Mouse (Mus musculus) skeletal muscle tissue, adult 2 months (tissue): ENCODE measurements at regions not wholly inside any gene's neighbourhood (a gene's known extent, or its start where the extent isn't known, plus 50 kb on each side); places are given as distances from the start of the nearest gene placed in this dataset.

Source experiments
- DNase-seq: peaks from one replicate; pipeline ENCODE4 v3.0.0-alpha.2; 2012; ENCODE audit warnings: low read depth, low spot score

DNA sequence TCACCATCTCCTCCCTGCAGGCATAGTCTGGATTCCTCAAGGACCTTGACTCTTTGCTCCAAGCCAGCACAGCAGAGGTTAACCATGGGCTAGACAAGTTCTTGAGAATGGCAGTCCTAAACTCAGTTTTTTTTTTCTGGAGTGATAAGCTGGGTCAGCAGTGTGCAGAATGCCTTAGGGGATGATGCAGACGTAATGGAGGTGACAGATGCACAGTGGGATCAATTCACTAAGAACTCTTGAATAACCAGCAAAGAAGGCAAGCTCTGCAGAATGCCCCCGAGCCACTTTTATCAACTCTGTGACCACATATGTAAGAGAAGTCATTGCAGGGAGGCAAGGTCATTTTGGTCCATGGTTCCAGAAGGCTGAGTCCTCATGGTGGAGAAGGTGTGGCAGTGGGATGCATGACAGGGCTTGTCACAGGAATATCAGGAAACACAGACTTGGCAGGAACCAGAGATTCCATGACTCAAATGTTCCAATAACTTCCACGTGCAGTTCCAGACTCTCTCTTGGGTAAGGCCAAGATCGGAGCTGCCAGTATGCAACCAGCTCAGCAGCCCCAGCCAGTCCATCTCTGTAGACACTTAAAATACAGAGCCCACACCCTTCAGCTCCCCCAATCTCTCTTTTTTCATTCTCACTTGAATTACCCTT is 494.3 kb downstream of the Cdh26 start:
- peak; percentile 53 for DNase-seq

GRCm38 (mm10) chr2:178927038-178927660 is 496.8 kb downstream of the Cdh26 start:
- DNase-seq: no peak

DNA sequence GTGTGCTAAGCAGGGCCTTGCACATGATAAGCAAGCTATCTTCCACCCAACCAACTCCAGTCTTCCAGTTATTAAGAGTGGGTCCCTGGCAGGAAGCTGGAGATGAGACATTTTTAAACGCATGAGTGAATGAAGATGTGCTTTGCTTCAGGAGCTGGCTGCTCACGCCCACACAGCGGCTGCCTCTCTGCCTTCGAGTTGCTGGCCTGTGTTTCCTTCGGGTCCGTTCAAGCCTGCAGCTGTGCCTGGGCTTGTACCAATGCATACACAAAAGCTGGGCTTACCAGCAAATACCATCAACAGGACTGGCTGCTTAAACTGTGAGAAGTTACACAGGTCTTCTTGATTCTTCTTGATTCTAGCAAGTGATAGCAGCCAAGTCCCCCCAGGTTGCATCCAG is 498.7 kb downstream of the Cdh26 start:
- no peak for DNase-seq

- DNase-seq: no peak
These were observed 499.8 kb downstream of the Cdh26 start for GRCm38 (mm10) chr2:178930125-178930524.

GRCm38 (mm10) chr2:178948471-178948870 is 493.8 kb upstream of the Cdh4 start:
- no peak for DNase-seq

DNA sequence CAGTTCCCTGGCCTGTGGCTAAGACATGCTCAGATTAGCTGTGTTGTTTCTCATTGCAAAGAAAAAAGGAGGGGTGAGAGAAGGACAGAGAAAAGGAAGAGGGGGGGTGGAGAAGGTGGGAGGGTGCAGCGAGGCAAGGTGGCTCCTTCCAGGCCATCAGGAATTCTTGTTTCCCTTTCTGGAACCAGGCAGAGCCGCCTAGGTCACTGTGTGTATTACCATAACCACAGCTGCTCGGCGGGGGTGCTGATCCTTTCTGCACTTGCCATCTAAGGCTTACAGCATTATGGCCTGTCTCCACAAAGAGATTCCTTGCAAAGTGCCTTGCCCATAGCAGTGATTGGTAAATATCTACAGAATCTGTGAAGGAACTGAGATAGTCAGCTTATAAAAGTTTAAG is 493.1 kb upstream of the Cdh4 start:
- DNase-seq: no peak

DNA sequence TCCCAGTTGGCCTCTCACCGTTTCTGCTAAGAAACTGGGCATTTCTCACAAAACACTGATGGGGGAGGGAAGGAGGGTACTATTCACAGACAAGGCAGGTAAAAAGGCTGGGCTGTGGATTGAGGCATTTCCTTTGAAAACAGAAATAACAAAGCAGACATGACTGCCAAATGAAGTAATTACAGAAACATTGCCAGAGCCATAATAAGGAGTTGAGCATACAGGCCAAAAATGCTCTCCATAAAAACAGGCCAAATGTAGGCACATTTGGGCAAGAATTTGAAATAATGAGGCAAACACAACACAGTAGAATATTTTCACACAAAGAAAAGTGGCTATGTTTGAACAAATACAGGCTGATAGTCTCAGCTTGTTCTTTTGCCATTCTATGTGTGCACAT is 491.9 kb upstream of the Cdh4 start:
- no peak for DNase-seq

- DNase-seq: no peak
These were observed 487.7 kb upstream of the Cdh4 start for GRCm38 (mm10) chr2:178954420-178955067.

DNA sequence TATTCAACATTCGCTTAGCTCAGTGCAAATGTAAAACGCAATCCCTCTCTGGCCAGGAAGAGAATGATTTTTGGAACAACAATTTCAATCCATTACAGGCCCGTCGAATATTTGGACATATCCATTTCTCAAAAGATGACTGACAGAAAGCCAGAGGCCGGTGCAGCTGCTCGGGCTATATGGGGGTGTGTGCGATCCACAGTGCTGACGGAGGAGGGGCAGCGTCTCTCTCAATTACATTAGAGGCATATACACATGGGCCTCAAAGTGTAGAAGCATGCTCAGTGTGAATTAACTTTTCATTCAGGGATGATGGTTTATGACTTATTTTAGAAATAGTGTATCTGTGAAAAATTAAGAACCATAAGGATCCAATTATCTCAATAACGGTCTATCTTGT is 483.4 kb upstream of the Cdh4 start:
- DNase-seq: no peak

- DNase-seq: no peak
These were observed 482.6 kb upstream of the Cdh4 start for GRCm38 (mm10) chr2:178959603-178960002.

GRCm38 (mm10) chr2:178967584-178968365 is 474.5 kb upstream of the Cdh4 start:
- no peak for DNase-seq

GRCm38 (mm10) chr2:178969732-178970131 is 472.5 kb upstream of the Cdh4 start:
- no peak for DNase-seq

DNA sequence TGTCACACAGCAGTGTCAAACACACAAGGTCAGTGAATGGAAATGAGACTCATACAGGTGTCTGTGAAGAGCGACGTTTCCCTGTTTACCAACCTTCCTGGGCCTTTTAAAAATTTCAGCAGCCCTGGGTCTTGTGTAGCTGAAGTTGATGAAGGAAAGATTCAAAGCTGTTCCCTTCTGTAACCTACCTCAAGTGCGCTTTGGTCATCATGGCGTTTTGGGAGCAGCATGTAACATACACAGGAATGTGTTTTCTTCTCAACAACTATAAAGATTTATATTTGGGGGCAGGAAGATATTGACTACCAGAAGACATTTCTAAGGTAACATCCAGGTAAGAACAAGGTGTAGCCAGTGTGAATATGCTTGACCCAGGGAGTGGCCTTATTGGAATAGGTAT is 466.9 kb upstream of the Cdh4 start:
- DNase-seq: no peak

DNA sequence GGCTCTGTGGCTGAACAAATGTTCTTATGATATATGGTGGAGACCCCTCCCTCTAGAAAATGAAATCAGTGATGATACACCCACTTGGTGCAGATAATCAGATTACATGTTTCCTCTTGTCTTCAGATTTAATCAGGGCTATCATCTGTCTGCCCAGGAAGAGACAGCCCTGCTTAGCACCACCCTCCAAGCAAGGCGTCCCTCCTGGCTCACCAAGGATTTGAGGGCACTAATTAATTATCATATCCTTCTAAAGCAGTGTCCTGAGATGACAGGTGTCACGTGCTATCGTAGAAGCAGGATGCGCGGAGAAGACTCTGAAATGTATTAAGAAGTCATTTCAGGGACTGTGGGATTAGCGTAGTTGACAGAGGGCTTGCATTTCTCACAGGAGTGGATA is 466.2 kb upstream of the Cdh4 start:
- DNase-seq: no peak

- DNase-seq: no peak
These were observed 465.7 kb upstream of the Cdh4 start for GRCm38 (mm10) chr2:178976495-178976894.

GRCm38 (mm10) chr2:178979451-178979850 is 462.8 kb upstream of the Cdh4 start:
- DNase-seq: no peak

- no peak for DNase-seq
These were observed 460.3 kb upstream of the Cdh4 start for GRCm38 (mm10) chr2:178981736-178982502.

DNA sequence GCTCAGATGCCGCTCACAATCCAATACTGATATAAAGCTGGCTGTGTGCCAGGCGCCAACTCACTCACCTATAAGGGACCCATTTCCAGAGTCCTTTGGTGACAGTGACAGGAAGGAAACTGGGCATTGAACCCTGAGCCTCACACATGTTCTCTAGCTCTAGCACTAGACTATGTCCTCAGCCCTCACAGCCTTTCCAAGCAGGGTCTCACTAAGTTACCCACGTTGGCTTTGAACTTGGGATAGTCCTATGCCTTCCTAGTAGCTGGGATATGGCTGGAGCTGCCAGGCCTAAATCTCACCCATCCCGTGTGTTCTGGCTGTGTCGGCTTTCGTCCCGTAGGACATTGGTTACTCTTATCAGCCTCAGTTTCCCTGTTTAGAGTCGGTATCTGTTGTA is 458.4 kb upstream of the Cdh4 start:
- no peak for DNase-seq

GRCm38 (mm10) chr2:178987935-178988334 is 454.3 kb upstream of the Cdh4 start:
- DNase-seq: no peak

DNA sequence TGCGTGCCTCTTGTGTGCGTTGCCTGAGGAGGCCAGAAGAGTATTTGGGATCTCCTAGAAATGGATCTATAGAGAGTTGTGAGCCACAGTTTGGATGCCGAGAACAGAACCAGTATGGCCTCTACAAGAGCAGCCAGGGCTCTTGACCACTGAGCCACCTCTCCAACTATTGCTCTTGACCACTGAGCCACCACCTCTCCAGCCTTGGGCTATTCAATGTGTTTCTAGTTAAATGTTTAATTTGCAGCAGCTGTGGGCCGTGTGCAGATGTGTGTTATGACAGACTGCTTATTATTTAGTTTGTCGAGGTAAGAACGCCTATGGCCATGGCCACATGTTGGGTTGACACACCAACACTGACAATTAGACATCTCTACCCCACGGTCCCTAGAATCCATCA is 452.9 kb upstream of the Cdh4 start:
- no peak for DNase-seq

GRCm38 (mm10) chr2:178989784-178990183 is 452.4 kb upstream of the Cdh4 start:
- DNase-seq: no peak

DNA sequence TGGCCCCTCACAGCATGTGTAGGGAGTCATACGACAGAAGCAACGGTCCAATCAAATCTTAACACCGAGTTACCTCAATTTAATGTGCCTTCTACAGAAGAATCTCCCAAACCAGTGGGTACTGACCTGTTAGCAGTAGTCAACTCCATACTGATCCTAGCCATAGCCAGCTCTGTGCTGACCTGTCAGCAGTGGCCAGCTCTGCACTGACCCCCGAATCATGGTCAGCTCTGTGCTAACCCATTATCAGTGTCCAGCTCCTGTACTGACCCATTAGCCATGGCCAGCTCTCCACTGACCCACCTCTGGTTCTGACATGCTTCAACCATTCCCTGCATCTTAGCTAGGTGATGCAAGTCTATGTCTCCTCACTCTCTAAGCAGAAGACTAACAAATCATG is 451.3 kb upstream of the Cdh4 start:
- no peak for DNase-seq
